Mouse (Mus musculus) spleen, embryonic (tissue): ENCODE measurements around the gene Hand1.

Experiments used
- CTCF ChIA-PET: fragments of 350-600 bp; sonication (Branson Sonifier 250); formaldehyde crosslinking; loops from one replicate; lab custom pipeline; 2022; lab: Charles Lee

The Hand1 gene

GRCm38 (mm10) chr11:57805047-57805446 is 27.6 kb downstream of the Hand1 start:
- CTCF ChIA-PET, result no interaction called here

DNA sequence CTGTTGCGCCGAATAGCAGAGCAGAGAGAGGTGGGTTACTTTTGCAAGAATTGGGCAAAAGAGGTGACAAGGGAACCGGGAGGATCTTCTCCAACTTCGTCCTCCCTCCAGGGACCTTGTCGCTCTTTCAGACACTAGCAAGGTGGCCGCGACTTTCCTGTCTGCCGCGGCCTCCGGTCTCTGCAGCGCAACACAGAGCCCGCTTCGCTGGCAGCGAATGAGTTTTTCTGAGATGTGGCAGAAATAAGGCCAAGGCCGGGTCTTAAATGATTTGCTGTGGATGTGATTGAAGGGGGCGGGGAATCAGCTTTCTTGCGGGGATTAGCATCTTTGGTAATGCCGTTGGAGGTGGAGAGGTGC is 30.1 kb downstream of the Hand1 start:
- CTCF ChIA-PET, result interaction anchor here (0.8 kb wide), 1 partner anchor 61 kb away, joined by 3 read pairs; no protein-coding TSS in a partner anchor

- CTCF ChIA-PET, result interaction anchor here (0.8 kb wide), 1 partner anchor 60 kb away, joined by 3 read pairs; no protein-coding TSS in a partner anchor
Observed at GRCm38 (mm10) chr11:57801766-57802510, 30.7 kb downstream of the Hand1 start.

DNA sequence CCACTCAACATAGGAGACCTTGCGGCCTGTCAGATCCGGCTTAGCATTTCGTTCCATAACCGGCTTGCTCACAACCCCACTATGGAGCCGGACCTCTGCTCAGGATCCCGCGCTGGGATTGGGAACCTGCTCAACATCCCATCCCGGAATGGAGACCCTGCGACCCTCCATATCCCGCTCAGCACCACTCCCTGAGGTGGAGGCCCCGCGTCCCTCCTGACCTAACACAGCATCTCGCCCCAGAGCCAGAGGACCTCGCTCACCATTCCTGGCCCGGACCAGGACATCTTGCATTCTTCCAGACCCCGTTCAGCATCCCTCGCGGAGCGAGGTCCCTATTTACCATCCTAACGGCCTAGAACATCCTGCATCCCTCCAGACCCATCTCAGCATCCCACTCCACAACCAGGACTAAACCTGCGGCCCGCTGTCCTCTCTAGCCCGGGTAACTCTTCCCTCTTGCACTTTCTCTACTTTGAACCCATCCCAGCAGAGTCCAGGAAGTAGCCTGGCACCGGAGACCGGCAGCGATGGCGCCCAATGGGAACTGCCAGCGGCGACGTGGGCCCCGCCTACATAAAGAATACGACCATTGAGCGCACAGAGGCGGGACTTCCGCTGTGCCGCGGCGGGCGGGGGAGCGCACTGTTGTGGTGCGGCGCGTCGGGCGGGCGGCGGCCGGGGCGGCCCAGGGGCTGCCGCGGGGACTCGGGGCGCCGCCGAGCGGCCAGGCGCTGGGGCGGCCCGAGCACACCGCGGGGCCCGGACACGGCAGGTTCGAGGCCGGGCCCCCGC is 31.4 kb downstream of the Hand1 start, which contains the start of gene Sap30l:
Gene Sap30l (plus strand): TSS at position 667 of the 795 bp plus-strand sequence.
- CTCF ChIA-PET, result no interaction called here

DNA sequence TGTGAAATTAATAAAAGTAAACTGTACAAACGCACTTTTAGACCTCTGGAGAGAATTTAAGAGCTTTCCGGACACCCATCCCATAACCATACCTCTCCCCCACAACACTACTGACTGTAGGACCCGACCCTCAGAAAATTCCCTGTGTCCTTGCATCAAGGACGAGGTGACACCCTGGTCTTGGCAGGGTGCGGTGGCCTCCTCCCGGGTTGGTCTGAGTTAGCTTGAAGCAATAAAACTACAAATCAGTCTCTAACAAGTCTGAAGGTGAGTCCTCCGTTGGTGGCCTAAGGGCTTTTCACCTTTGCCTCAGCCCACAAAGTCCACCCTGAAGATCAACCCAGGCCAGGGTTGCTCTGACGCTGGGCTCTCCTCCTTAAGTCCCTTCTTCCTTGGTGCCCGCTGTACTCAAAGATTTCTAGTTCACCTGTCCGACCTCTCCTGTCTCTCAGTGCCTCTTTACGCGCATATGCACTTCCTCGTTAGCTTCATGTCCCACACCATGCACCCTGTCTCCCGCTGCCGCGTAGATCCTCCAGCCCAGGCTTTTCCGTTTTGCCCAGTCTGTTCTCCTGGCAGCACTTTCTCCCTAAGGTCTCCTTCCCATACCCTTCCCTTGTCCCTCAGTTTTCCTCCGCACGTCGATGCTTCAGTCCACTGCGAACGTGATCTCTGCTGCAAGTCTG is 32.2 kb downstream of the Hand1 start:
- CTCF ChIA-PET, result no interaction called here

- CTCF ChIA-PET, result no interaction called here
Observed at GRCm38 (mm10) chr11:57799456-57799855, 33.2 kb downstream of the Hand1 start.

- CTCF ChIA-PET, result no interaction called here
Observed at GRCm38 (mm10) chr11:57797828-57798227, 34.8 kb downstream of the Hand1 start.

GRCm38 (mm10) chr11:57795086-57795485 is 37.5 kb downstream of the Hand1 start:
- CTCF ChIA-PET, result interaction anchor here (1.6 kb wide), 1 partner anchor 16 kb away, joined by 7 read pairs; no protein-coding TSS in a partner anchor

DNA sequence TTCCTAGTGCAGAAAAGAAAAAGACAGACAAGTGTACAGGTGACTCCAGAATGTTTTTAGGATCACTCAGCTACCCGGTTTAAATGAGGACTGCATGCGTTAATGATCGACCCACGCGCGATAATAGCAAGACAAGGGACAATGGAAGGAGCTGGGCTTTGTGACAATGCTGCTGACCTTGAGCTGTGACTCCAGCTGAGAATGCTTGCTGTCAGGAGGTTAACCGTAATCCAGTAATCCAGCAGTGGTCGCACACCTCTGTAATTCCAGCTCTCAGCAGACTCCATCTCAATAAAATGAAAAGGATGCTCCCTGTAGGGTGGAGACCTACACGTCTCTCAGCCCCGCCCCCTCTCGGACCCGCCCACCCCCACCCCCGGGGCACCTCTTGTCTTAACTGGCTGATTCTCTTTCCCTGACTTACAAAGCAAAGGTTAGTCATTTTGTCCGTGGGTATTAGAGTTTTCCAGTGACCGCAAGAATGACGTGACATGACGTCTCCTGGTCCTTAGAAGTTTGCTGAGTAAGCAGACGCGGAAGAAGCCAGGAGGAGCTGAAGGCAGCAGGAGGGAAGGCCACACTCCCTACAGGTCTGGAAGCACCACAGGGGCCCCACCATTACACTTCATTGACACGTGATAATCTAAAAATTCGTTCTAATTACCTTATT is 41.6 kb downstream of the Hand1 start:
- CTCF ChIA-PET, result no interaction called here

DNA sequence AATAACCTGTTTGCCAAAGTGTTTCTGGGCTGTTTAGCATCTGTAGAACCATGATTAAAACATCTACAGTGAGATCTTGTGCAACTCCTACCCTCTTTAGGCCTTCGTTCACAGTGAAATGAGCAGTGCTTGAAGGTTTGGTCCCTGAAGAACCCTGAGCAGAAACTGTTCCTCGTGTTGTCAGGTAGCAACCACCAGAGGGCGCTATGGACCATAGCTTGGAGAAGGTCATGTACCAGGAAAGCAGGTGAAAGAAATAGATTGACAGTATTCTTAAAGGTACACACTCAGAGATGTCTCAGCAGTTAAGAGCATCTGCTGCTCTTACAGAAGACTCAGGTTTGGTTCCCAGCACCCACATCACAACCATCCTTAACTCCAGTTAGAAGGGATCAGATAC is 44.7 kb downstream of the Hand1 start:
- CTCF ChIA-PET, result interaction anchor here (0.8 kb wide), 1 partner anchor 161 kb away, joined by 8 read pairs; no protein-coding TSS in a partner anchor

GRCm38 (mm10) chr11:57786616-57787418 is 45.8 kb downstream of the Hand1 start:
- CTCF ChIA-PET, result no interaction called here

- CTCF ChIA-PET, result interaction anchor here (1.2 kb wide), 1 partner anchor 15 kb away, joined by 7 read pairs; no protein-coding TSS in a partner anchor
Observed at GRCm38 (mm10) chr11:57779824-57780223, 52.8 kb downstream of the Hand1 start.
